Mouse (Mus musculus) hematopoietic stem cell, adult 5-6 weeks (primary cell): Measurements from ENCODE around the gene Adarb1. TPM values are rescaled to one million over a fixed set of nuclear protein-coding genes. Genes with fewer than 3 reads are reported as not detected.
A peak's percentile ranks its signal among the peaks of the same experiment; 100 is the strongest.

ENCODE experiments used
- ATAC-seq, 2 experiments: fragments of 125-278 bp in 1 of 2; replicated peaks in 1 of 2; 2 replicates each; pipeline ENCODE4 v1.8.0; 2016 to 2017; ENCODE audit warnings: inconsistent platforms in 2 of 2, mild to moderate bottlenecking in 2 of 2, moderate number of reproducible peaks in 2 of 2, low read depth in 1 of 2, moderate TSS enrichment in 1 of 2; ENCODE audit not compliant: low FRiP score in 2 of 2, poor library complexity in 2 of 2, severe bottlenecking in 2 of 2, insufficient read depth in 1 of 2, low TSS enrichment in 1 of 2
- total RNA-seq: library from RNA; stranded (forward); fragments of 172-1452, 232-1000 nt; gene quantifications from 2 replicates; pipeline ENCODE4 v1.2.3, GENCODE M21; 2017

Gene Adarb1
- total RNA-seq, 1 experiment from 2014 or later = 4.4 TPM

DNA sequence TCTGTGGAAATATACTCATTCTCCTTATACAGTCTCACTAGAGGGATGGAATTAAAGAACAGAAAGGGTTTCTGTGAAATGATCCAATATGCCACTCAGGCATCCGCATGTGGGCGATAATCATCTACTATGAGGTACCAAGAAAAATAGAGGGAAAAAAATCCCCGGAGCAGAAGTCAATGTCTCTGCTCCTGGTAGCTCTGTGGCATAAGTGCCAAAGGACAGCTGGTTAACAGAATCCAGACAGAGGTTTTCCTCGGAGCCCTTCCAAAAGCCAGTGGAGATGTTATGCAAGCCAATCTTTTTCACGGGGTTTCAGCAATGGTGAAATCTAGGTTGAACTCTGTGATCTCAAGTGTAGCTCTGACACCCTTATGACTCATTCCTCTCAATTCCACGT lies 11.6 kb downstream of the Adarb1 start:
- ATAC-seq = no peak

DNA sequence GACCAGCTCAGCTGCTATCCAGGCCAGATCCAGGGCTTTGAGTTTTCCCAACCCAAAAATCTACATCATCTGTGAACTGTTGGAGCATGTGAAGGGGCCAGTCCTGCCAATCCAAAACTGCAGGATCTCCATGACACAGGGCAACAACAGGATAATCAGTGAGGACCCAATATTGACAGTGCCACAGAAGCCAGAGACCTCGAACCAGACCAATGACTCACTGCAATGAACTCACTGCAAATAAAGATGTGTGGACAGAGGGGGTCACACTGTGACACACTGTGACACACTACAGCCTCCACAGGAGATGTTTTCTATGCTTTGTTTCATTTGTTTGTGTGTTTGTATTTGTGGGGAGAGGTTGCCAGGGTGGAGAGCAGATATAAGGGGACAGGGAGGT lies 15.6 kb downstream of the Adarb1 start:
- ATAC-seq = no peak

DNA sequence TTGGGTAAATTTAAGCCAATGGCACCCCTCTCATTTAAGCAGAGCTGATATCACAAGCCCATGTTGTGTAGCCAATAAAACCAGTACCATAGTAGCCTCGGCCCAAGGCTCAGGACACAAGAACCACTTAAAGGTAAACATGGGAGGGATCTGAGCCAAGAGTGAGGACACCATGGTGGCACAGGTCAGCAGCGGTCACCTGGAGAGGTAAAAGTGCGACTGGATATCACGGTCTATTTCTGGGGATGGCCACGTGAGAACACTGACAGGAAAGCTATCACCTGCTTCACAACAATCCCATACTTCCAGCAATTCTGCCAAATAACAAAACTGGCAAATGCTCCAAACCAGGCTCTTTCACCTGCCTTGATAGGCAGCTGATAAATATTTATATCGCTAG lies 17.0 kb downstream of the Adarb1 start:
- ATAC-seq = no peak

DNA sequence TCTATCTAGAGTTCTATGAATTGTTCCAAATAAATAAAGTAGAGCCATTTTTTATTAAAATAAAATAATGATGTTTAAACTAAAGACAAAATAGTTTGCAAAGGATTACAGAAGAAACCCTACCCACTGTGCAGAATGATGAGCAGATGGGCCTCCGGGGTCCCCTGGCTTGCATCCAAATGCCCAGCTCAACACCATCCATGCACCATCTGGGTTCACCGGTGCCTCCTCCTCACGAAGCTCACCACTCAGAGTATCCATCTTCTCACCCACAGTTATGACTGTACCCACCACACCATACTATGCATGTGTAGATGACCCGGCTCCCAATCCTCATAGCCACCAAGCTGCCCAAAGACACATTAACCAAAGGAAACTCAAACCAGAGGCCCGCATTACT lies 18.1 kb downstream of the Adarb1 start:
- no peak for ATAC-seq

DNA sequence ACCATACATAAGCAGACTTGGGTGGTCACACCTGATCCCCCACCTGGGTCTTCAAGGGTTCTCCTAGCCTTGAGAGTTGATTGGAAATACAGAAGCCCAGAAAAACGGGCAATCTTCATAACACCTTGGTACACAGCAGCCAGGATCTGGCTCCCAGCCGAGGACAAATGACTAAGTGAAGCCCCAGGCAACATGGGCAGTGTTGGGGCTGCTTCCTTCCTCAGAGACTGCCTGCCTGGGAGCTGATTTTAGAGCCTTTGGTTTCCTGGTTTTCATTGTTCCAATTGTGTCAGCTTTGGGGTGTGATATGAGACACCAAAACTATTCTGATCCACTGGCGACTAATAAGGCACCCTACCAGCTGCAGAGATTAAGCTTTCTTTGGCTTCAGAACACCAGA lies 20.0 kb downstream of the Adarb1 start:
- ATAC-seq = peak; percentile 55 to 74; a peak in 3 of 4 replicates

DNA sequence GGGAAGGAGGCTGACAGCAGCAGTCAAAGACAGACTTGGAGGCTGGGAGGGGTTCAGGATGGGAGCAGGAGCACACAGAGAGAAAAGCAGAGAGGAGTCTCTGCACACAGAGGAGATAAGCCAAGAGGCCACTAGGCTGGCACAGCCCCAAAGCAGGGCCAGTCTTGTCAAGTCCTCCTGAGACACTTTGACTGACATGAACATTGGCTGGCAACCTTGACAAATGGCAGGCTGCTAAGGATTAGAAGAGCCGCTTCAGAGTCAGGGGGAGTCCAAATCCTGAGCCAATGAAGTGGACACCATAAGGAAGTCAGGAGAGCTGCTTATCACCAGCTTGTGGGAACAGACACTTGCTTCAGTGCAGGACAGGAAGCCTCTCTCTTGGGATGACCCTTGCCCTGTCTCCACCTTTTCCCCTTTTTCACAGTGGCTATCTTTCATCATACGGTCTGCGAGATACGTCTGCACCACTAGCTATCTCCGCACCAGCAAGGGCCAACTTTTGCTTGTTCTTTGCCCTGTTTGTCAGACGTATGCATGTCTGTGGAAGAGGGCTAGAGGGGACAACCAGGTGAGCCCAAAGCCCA lies 20.9 kb downstream of the Adarb1 start:
- no peak for ATAC-seq

DNA sequence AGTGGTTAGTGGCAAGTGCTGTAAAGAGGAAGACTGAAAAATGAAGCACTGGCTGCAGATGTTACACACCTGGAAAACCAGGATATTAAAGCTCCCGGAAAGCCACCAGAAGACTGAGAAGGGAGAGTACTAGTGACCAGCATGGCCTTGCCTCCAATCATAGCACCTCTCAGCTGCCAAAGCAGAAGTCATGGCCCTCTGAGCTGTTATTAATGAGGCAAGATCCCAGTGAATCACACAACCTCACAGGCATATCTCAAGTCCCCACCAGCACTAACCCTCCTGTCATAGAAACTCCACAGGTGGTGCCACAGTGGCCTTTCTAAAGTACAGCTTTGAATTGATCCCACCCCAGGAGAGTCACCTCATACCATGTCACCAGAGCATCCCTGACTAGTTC lies 22.1 kb downstream of the Adarb1 start:
- no peak for ATAC-seq

DNA sequence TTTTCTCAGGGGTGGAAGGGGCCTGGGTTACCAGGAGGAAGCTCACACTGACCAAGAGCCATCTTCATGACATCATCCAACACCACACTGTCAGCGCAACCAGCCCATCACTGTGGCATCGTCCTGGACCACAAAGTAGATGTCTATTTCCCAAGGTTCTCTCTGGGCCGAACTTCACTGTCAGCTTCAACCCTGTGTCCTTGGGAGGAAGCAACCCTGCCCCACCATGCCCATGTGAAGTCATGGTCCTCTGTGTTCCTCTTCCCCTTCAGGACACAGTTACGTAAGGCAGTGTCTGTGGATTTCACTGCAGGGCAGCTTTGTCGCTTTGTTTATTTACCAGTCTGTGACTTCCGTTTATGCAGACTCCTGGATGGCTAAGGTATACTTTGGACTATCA lies 27.0 kb downstream of the Adarb1 start:
- ATAC-seq = no peak

DNA sequence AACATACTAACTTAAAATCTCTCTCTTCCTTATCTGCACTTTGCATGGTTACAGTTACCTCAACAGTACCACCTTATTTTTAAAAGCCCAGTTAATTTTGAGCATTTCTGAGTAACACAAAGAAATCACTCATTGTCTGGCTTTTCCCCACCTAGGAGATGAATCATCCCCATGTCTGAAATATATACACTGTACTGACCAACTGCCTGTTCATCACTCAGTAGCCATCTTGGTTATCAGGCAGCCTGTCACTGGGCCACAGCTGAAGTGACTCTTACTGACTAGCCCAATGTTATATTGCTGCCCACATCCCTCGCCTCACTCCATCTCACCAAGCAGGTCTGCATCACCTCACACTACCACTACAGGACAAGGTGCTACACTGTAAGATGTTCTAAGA lies 30.5 kb downstream of the Adarb1 start:
- ATAC-seq = no peak

DNA sequence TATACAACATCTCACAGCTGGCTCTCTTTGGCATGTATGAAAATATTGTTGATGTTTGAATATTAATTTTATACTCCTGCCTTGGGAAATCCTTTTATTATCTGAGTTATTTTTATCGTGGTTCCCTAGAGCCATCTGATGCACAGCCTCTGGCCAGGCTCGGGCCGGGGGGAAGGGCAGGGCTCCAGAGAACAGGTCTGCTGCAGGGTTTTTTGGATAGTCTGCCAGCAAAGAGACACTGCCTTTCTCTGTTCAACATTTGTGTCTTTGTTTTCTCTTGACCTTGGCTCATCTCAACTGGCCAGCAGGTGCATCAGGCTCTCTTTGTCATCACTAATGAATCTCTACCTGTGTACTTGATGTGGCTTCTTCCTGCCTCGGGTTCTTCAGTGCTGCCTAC lies 32.3 kb downstream of the Adarb1 start:
- no peak for ATAC-seq

DNA sequence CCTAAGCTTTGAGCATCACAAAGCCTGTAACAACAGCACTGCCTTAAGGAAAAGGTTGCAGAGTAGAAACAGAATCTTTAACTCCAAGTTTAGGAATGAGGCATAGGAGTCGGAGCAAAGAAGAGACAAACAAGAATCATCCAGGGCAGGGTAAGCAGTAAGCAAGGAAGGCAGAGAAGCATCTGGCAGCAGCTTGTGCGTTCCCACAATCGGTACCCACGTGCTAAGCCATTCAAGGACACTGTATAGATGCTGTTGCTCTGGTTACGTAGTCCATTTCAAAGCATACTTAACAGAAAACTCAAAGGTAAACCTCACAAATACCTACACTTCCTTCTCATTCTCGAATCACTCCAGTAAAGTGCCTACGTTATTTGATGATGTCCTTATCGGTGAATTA lies 35.0 kb downstream of the Adarb1 start:
- ATAC-seq = no peak

DNA sequence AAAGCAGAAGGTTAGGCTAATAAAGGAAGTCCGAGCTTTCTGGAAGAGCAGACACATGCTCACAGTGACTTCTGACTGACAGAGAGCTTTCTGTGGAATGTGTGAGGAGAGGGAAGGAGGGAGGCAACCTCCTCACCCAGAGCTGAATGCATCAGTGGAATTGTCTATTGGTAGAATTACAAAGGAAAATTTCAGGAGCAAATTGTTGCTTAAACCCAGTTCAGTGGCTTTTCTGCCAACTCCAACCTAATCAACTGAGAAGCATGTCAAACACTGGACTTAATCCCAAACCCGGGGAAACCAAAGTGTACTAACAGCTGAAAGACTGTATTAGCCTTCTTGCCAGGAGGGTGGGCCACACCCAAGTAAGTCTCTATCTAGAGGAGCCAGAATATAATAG lies 36.9 kb downstream of the Adarb1 start:
- ATAC-seq = no peak

DNA sequence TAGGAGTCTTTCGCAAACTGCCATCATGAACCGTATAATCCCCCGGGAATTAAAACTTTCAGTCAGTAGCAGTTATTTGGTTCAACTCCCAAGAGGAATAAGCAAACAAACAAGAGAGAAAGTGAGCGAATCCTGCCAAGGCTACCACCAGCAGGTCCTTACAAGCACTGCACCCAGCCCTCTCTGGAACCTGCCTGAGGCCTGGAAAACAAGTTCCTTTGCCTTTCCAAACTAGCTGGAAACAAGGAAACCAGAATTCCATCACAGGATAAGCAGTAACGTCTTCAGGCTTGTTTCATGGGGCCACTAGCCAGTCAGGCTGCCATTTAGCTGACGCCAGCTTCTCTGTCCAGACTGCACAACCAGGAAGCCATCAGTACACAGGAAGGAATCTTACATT lies 37.4 kb downstream of the Adarb1 start:
- no peak for ATAC-seq

DNA sequence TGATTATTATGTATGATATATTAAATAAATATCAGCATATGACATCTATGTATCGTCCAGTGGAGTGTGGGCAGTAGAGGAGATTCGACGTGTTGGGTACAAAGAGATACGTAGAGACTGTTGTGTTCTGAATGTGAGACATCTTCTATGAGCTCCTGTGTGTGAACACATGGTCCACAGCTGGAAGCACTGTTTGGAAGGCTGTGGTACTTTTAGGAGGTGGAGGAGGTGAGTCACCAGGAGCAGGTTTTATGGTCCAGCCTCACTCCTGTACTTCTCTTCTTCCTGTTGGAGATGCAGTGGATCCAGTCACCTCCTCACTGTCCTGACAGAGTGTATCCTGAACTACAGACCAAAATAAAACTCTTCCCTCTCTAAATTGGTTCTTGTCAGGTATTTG lies 38.9 kb downstream of the Adarb1 start:
- no peak for ATAC-seq

DNA sequence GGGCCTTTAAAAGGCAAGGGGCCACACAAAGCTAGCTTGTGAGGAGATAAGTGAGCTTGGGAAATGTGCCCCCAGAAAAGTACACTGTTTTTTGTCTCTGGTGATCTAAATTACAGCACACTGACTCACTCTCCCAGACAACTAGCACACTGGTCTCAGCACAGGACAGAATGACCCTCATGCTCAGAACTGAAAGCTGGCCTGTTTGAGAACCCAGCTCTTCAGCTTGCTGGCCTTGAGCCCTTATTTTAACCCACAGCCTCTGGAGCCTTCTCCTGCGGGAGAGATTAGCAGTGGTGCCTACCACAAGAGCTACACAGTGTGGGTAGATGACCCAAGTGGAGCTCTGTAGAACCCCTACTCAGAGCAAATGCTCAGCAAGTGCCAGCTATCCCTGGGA lies 42.0 kb downstream of the Adarb1 start:
- ATAC-seq = no peak

DNA sequence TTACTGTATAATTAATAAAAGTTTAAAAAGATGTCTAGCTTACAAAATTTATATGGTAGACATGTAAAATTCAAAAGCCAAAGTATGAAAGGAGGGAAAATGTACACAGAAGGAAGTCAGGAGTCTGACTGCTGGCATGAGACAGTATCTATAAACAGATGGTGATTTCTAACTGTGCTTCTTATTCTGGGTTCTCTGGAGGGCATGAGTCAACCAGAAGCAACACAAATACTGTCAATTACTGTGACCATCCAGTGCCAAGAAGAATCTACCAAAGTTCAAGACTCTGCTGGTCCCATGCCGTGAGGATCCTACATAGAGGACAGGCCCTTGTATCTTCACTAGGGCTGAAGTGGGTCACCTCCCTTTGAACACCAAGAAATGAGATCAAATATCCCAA lies 43.1 kb downstream of the Adarb1 start:
- ATAC-seq = no peak

DNA sequence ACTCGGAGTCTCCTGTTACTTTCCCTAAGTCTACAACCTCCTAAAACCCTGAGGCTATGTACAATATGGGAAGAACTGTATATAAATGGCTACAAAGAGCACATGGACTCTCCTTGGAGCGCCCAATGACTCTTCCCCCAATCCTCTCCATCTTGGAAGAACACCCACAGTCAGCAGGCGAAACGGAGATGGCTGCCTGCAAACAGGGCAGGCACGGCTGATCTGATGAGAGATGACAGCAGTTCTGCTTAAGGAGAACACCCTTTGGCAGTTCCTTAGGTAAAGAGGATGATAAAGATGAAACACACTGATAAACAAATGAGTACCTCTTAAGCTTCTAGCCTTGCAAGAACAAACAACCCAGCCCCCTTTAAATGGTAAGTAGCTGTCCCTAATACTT lies 43.7 kb downstream of the Adarb1 start:
- no peak for ATAC-seq

DNA sequence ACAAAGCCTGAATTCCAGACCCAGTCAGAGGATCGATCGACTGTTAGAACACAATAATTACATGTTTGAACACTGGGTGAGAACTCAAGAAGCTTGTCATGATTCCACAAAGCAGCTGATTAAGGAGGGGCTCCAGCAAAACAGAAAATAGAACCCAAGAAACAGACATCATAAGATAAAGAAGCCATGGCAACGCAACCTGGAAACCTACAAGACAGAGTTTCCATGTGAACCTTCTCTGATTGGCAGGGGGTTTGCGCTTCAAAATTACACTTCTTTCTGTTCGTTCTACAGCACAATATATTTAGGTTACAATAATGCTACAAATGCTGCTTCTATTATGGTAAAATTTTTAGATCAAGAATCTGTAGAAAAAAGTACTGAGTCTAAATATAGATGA lies 47.9 kb downstream of the Adarb1 start:
- no peak for ATAC-seq

DNA sequence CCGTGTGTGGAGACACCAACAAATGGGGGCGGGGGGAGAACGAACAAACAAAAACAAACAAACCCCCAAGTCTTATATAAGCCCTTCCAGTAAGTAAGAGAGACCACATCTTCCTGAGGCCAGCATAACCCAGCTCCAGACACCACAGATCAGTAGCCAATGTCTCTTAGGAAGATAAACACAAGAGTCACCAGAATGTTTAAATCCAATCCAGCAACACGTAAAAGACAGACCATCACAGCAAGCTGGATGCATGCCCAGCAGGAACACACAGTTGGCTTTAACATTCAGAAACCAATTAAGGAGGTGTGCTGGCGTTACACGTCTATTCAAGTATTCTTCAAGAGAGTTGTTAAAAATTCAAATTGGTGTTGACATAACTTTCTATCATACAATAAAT lies 50.1 kb downstream of the Adarb1 start:
- no peak for ATAC-seq

DNA sequence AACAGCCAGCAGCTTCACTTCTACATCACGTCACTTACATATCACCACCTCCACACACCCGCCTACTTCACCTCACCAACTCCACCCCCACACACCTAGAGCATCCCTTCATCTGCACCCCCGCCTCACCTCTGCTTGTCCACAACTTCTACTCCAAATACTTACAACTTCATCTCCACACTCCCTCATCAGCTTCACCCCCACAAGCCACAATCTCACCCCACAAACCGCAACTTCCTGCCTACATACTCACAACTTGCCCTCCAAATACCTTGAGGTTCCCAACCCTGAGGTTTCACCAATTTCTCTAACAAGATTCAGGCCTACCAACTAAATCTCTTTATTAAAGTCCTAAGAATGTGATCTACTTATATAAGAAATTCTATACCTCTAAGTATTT lies 51.1 kb downstream of the Adarb1 start:
- 0 out of 4 replicates have a peak, but pooled peaks of 1 of the 2 experiments have one; percentile 20 for ATAC-seq
